Mouse (Mus musculus) WW6 (cell line): ENCODE measurements at regions not wholly inside any gene's neighbourhood (a gene's known extent, or its start where the extent isn't known, plus 50 kb on each side); places are given as distances from the start of the nearest gene placed in this dataset.
A peak's percentile ranks its signal among the peaks of the same experiment; 100 is the strongest.

Experiments
- DNase-seq: peaks from one replicate; pipeline ENCODE4 v3.0.0-alpha.2; 2013; ENCODE audit warnings: low read depth, low spot score

DNA sequence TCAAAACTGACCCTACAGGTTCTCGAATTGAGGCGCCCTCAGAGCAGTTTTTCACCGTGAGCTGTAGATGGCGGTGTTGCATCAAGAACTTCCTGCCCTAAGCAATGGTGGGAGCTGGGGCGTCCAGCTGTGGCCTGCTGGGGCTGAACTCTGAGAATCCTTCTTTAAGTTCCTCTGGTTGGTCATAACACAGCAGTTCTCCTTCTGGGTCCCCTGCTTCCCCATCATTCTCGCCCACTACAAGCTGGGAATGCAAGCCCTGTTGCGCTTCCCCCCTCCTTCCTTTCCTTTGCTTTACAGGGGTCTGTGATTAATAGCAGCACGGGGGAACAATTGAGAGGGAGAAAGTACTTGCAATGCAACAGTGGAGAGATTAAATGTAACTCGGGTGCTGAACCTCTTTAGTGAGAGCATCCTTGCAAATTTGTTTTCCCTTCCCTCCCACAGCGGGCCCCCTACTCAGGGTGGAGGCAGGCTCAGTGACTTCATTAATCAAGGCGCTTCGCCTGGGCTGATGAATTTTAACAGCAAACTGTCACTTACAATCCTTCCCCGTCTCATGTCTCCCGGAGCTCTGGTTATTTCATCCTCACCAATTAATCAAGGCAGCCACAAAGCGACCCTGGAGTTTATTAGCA, 794.3 kb upstream of the Api5 start:
- DNase-seq = peak; percentile 16

DNA sequence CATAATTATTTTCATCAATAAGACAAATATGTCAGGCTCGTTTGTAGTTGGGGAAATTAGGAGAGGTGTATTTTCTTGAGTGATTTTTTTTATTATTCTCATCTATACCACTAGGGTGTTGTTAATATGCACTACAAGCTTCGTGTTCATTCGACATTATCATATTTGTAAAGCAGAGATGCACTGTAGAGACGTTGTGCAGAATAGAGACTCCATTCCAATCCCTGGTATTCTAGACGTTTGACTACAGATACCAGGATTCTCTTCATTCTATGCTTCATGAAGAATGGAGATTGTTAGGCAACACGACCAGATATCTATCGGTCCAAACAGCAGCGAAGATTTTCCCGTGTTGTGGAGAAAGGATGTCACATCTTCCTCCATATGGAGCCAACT, 793.8 kb upstream of the Api5 start:
- no peak for DNase-seq

DNA sequence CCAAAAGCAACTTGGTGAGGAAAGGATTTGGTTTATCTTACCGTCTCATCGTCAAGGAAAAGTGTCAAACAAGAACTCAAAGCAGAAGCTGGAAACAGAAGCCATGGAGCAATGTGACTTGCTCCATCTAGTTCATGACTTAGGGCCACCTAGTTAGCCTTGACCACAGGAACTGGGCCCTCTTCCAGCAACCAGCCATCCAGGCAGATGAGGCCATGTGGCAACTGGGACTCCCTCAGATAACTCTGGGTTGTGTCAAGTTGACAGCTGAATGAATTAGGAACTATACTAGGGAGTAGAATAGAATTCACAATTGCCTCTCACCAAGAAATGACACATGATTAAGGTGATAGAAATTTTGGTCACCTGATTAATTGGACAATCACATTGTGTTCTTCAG, 791.5 kb upstream of the Api5 start:
- no peak for DNase-seq

DNA sequence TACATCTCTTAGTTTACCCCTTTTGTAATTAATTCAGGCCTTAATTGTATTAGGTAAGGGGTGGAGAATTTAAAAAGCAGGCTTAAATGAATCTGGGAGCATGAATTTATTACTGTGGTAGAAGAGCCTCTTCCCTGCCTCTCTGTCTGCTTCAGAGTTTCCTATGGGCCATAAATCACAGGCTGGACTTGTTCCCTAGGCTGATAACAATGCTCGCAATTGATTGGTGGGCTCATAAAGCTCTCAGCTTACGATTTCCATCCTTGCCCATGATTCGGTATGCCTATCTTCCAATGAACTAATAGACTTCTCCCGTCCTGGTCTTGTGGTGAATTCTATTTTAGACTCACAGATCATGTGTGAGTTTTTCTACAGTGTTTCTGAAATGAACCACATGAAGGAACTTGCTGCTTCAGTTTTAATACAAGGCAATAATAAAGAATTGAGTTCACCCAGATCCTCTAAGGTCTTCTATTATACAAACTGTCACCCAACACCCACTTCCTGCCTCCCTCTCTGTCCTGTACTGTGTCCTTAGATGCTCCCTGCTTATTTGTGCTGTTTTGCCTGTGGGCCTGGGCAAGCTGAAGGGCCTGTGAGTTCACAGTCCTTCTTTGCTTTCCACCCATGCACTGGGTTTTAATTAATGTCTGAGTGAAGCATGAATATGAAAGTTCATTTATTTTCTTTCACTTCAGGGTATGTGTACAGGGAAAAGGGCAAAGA, 772.4 kb upstream of the Api5 start:
- no peak for DNase-seq
